ENCODE assay signal across 14 mouse cellular contexts in genomic region chr11:80799979-80800378, GRCm38 (mm10). TPM values are rescaled to one million over a fixed set of nuclear protein-coding genes. Genes with fewer than 3 reads are reported as not detected.
A peak's percentile ranks its signal among the peaks of the same experiment; 100 is the strongest.
DNase-seq lines count a peak whose midpoint lies in the region; ATAC-seq and TF ChIP-seq lines count a peak whose summit lies in the region.
"Had no signal": no experiment of that assay in that cellular context is flagged by ENCODE, and none has a peak within 500 bp of the region (broad histone marks: within the 10 kb centered on the region; RNA-seq: fewer than 3 reads in every experiment).

No protein-coding gene starts in this region.

- no peak overlapping the region for H3K4me3 ChIP-seq in kidney, embryonic 14.5 days (ENCODE audit: low read length)
- no peak overlapping the region for H3K4me3 ChIP-seq in MEL (ENCODE audit: control insufficient read depth in 1 of 2, insufficient read depth in 1 of 2, low read depth in 2 of 2, low read length in 2 of 2)
- no peak overlapping the region for H3K4me3 ChIP-seq in lung, embryonic 14.5 days (ENCODE audit: low read depth, low read length)
- H3K4me3 ChIP-seq: neural tube, embryonic 12.5 days had no signal

- no peak for TF ChIP-seq EP300 in MEL (IDR thresholded peaks at IDR 0.05; ENCODE audit: low read depth in 1 of 2, low read length in 2 of 2)

- peak; percentile 97 for TF ChIP-seq RAD21 in MEL (IDR thresholded peaks at IDR 0.05; ENCODE audit: low read depth, low read length)

- no peak for ATAC-seq in kidney, embryonic 14.5 days (ENCODE audit: low FRiP score, low TSS enrichment)
- peak; percentile 82 for ATAC-seq in erythroblast, adult 5-6 weeks (replicated peaks; ENCODE audit: low FRiP score, poor library complexity, severe bottlenecking)
- no peak for ATAC-seq in lung, embryonic 14.5 days (ENCODE audit: insufficient read depth)

- no peaks in the 10 kb centered on the region for H3K4me1 ChIP-seq in kidney, embryonic 14.5 days (ENCODE audit: control insufficient read depth, insufficient read depth, low read length)
- H3K4me1 ChIP-seq in MEL (ENCODE audit: control insufficient read depth in 1 of 2, insufficient read depth in 2 of 2, low read length in 2 of 2) = peaks cover 2 to 11% of the 10 kb centered on the region in 2 experiments; a peak in 2 of 4 replicates
- H3K4me1 ChIP-seq in lung, embryonic 14.5 days (ENCODE audit: insufficient read depth) = no peaks in the 10 kb centered on the region
- H3K4me1 ChIP-seq: neural tube, embryonic 12.5 days had no signal

- no peak overlapping the region for H3K4me2 ChIP-seq in kidney, embryonic 14.5 days (replicated peaks; ENCODE audit: low read depth, low read length)
- H3K4me2 ChIP-seq in lung, embryonic 14.5 days = no peak overlapping the region
- H3K4me2 ChIP-seq: neural tube, embryonic 12.5 days had no signal

- no peak overlapping the region for H3K9ac ChIP-seq in kidney, embryonic 14.5 days (ENCODE audit: low read depth, low read length)
- no peak overlapping the region for H3K9ac ChIP-seq in MEL (ENCODE audit: control insufficient read depth, low read depth, low read length, poor library complexity, severe bottlenecking)
- H3K9ac ChIP-seq in lung, embryonic 14.5 days = no peak overlapping the region
- H3K9ac ChIP-seq: neural tube, embryonic 12.5 days had no signal

- WGBS in kidney, embryonic 14.5 days = 40% methylated on average over 3 of the region's 3 CpGs
- 36% methylated on average over 3 of the region's 3 CpGs for WGBS in lung, embryonic 14.5 days

- peak; percentile 76 to 94 (median 84) for TF ChIP-seq CTCF in MEL (IDR thresholded peaks at IDR 0.05 in 2 of 3, conservative IDR thresholded peaks at IDR 0.05 in 1 of 3; ENCODE audit: control insufficient read depth in 1 of 3, insufficient read depth in 1 of 3, low read depth in 2 of 3, low read length in 3 of 3, poor library complexity in 1 of 3, severe bottlenecking in 1 of 3)
- peak; percentile 53 for TF ChIP-seq CTCF in lung, embryonic 14.5 days (IDR thresholded peaks at IDR 0.05; ENCODE audit: low read depth)

- H3K79me2 ChIP-seq in MEL (ENCODE audit: control insufficient read depth, insufficient read depth, low read length, poor library complexity) = no peaks in the 10 kb centered on the region

- no peak for TF ChIP-seq POLR2A in MEL (IDR thresholded peaks at IDR 0.05; ENCODE audit: control insufficient read depth in 1 of 2, insufficient read depth in 1 of 2, low read depth in 1 of 2, low read length in 2 of 2, poor library complexity in 1 of 2)

- H3K27me3 ChIP-seq in kidney, embryonic 14.5 days (ENCODE audit: control insufficient read depth, insufficient read depth, low read length) = no peaks in the 10 kb centered on the region
- H3K27me3 ChIP-seq in MEL (ENCODE audit: control insufficient read depth in 1 of 2, insufficient read depth in 2 of 2, low read length in 2 of 2) = no peaks in the 10 kb centered on the region
- no peaks in the 10 kb centered on the region for H3K27me3 ChIP-seq in lung, embryonic 14.5 days (ENCODE audit: insufficient read depth, low read length)
- H3K27me3 ChIP-seq: neural tube, embryonic 12.5 days had no signal

- no peak overlapping the region for H3K27ac ChIP-seq in kidney, embryonic 14.5 days (ENCODE audit: low read depth, low read length)
- no peak overlapping the region for H3K27ac ChIP-seq in MEL (ENCODE audit: control insufficient read depth, low read depth, low read length)
- H3K27ac ChIP-seq in lung, embryonic 14.5 days (ENCODE audit: low read depth) = no peak overlapping the region
- H3K27ac ChIP-seq: macrophage; neural tube, embryonic 12.5 days had no signal

- no peaks in the 10 kb centered on the region for H3K36me3 ChIP-seq in kidney, embryonic 14.5 days (ENCODE audit: control insufficient read depth, insufficient read depth, low read length)
- H3K36me3 ChIP-seq in MEL (ENCODE audit: control insufficient read depth in 1 of 2, insufficient read depth in 2 of 2, low read length in 2 of 2) = peaks cover 0 to 6% of the 10 kb centered on the region in 2 experiments; a peak in 2 of 4 replicates
- no peaks in the 10 kb centered on the region for H3K36me3 ChIP-seq in lung, embryonic 14.5 days (ENCODE audit: insufficient read depth)
- H3K36me3 ChIP-seq: neural tube, embryonic 12.5 days had no signal

- peak; percentile 64 for DNase-seq in kidney, adult 18-20 months
- DNase-seq in MEL (ENCODE audit: low read depth, low spot score) = peak; percentile 69
- DNase-seq in lung, embryonic 14.5 days = peak; percentile 20
- DNase-seq in layer of hippocampus, postnatal 14 days (ENCODE audit: low spot score in 2 of 2) = no peak
- DNase-seq in urinary bladder, postnatal 4 days (ENCODE audit: low spot score in 2 of 2) = no peak
- DNase-seq in spleen, adult 18-20 months = no peak
- DNase-seq: heart, postnatal 10 days; right cerebral cortex, postnatal 25 days had no signal

- no peaks in the 10 kb centered on the region for H3K9me3 ChIP-seq in kidney, embryonic 14.5 days (ENCODE audit: control insufficient read depth, low read length)
- no peaks in the 10 kb centered on the region for H3K9me3 ChIP-seq in MEL (replicated peaks; ENCODE audit: insufficient read depth, low read length)
- no peaks in the 10 kb centered on the region for H3K9me3 ChIP-seq in lung, embryonic 14.5 days (ENCODE audit: low read depth, low read length)

TF ChIP-seq in MEL, 35 proteins besides CTCF, POLR2A, EP300 and RAD21:
- TF ChIP-seq ZC3H11A (IDR thresholded peaks at IDR 0.05; ENCODE audit: low read depth, low read length) = peak; percentile 98
- peak; percentile 64; the same call in 1 of the 2 replicates for TF ChIP-seq SIN3A (IDR thresholded peaks at IDR 0.05; ENCODE audit: low read length)
- no peak for TF ChIP-seq POLR2AphosphoS2 (IDR thresholded peaks at IDR 0.05; ENCODE audit: low read length)
- 0 out of 2 replicates have a peak, but pooled peaks have one; percentile 28 for TF ChIP-seq MAZ (IDR thresholded peaks at IDR 0.05; ENCODE audit: low read depth, low read length)
- no peak for TF ChIP-seq NELFE (IDR thresholded peaks at IDR 0.05; ENCODE audit: low read depth, low read length)
- TF ChIP-seq TCF12 (IDR thresholded peaks at IDR 0.05; ENCODE audit: low read depth, low read length) = 0 out of 2 replicates have a peak, but pooled peaks have one; percentile 7
- peak; percentile 99 for TF ChIP-seq SMC3 (IDR thresholded peaks at IDR 0.05; ENCODE audit: low read depth, low read length)
TF ChIP-seq in MEL: peak in this region for 5.

RNA-seq across cellular contexts. Expression of gene Tmem98, which starts 10.0 kb away (rescaled TPM):
- 111 and 115 TPM in 2 replicates for polyA plus RNA-seq in kidney, embryonic 14.5 days (2014; fragmentation: Nextera tagmentation; extraction: Ambion mirVana)
- 21.5 and 23.3 TPM in 2 replicates for total RNA-seq in MEL (2012; rRNA removed)
- 10 to 100 TPM in 1 of 2 experiments, not detected in 1; 33.5 TPM for polyA plus RNA-seq in MEL (2012; ENCODE audit: insufficient read depth in 1 of 2, insufficient read length in 2 of 2, low read depth in 1 of 2, low replicate concordance in 2 of 2, missing spikeins in 1 of 2)
- total RNA-seq in erythroblast, adult 5-6 weeks (2015; ENCODE audit: low replicate concordance) = not detected in 2 replicates
- not detected in 2 replicates for total RNA-seq in erythroblast, adult 5-6 weeks (2017; ENCODE audit: low replicate concordance)
- polyA plus RNA-seq in lung, embryonic 14.5 days (2014; fragmentation: Nextera tagmentation; extraction: Ambion mirVana) = 127 and 132 TPM in 2 replicates
- 10 to 100 TPM in 1 of 2 experiments, 1 to 10 TPM in 1; 7.3 to 10.7 TPM for total RNA-seq in layer of hippocampus, postnatal 14 days (2021)
- polyA plus RNA-seq: macrophage had no signal

RNA-seq across cellular contexts. Expression of gene Myo1d, which starts 20.2 kb away (rescaled TPM):
- polyA plus RNA-seq in kidney, embryonic 14.5 days (2014; fragmentation: Nextera tagmentation; extraction: Ambion mirVana) = 10.7 and 16.0 TPM in 2 replicates
- 15.9 and 20.2 TPM in 2 replicates for total RNA-seq in MEL (2012; rRNA removed)
- polyA plus RNA-seq in MEL (2012; ENCODE audit: insufficient read depth in 1 of 2, insufficient read length in 2 of 2, low read depth in 1 of 2, low replicate concordance in 2 of 2, missing spikeins in 1 of 2) = 10 to 100 TPM; 41.7 to 81.1 TPM
- total RNA-seq in erythroblast, adult 5-6 weeks (2015; ENCODE audit: low replicate concordance) = 64.4 and 69.2 TPM in 2 replicates
- 74.5 and 89.8 TPM in 2 replicates for total RNA-seq in erythroblast, adult 5-6 weeks (2017; ENCODE audit: low replicate concordance)
- 16.1 and 17.2 TPM in 2 replicates for polyA plus RNA-seq in lung, embryonic 14.5 days (2014; fragmentation: Nextera tagmentation; extraction: Ambion mirVana)
- total RNA-seq in layer of hippocampus, postnatal 14 days (2021) = 1 to 10 TPM; 4.7 to 5.0 TPM

RNA-seq across cellular contexts. Expression of gene Spaca3, which starts 58.2 kb away (rescaled TPM):
- not detected in 2 replicates for polyA plus RNA-seq in kidney, embryonic 14.5 days (2014; fragmentation: Nextera tagmentation; extraction: Ambion mirVana)
- not detected in 2 replicates for total RNA-seq in MEL (2012; rRNA removed)
- polyA plus RNA-seq in MEL (2012; ENCODE audit: insufficient read depth in 1 of 2, insufficient read length in 2 of 2, low read depth in 1 of 2, low replicate concordance in 2 of 2, missing spikeins in 1 of 2) = not detected
- not detected in 2 replicates for total RNA-seq in erythroblast, adult 5-6 weeks (2015; ENCODE audit: low replicate concordance)
- not detected in 2 replicates for total RNA-seq in erythroblast, adult 5-6 weeks (2017; ENCODE audit: low replicate concordance)
- polyA plus RNA-seq in lung, embryonic 14.5 days (2014; fragmentation: Nextera tagmentation; extraction: Ambion mirVana) = not detected in 2 replicates
- not detected for total RNA-seq in layer of hippocampus, postnatal 14 days (2021)
- total RNA-seq: gastrocnemius, adult 8-10 months; heart, postnatal 10 days had no signal
- polyA plus RNA-seq: embryonic facial prominence, embryonic 14.5 days; macrophage; neural tube, embryonic 12.5 days had no signal

Comparison
In these comparisons a context has a peak if more than half of its experiments do, and no peak if none do; other contexts are left out.
1. DNase-seq: peak in kidney, adult 18-20 months (single experiment), MEL (single experiment) and lung, embryonic 14.5 days (single experiment); none in layer of hippocampus, postnatal 14 days (0 of 2), urinary bladder, postnatal 4 days (0 of 2) and spleen, adult 18-20 months (0 of 2).
2. RNA of gene Tmem98, which starts 10.0 kb away (total RNA-seq): 21.5 to 23.3 TPM in MEL and 7.3 to 10.7 TPM in layer of hippocampus, postnatal 14 days; not detected in erythroblast, adult 5-6 weeks; every median in the first group is over 4 times any median in the second.